Mouse (Mus musculus) gastrocnemius, adult 8-10 months (tissue): ENCODE results near the gene Cebpz. TPM values are rescaled to one million over a fixed set of nuclear protein-coding genes. Genes with fewer than 3 reads are reported as not detected.

Source experiments
- DNase-seq, 2 experiments: peaks; one replicate each; pipeline ENCODE4 v3.0.0; 2022; ENCODE audit warnings: low spot score in 2 of 2
- total RNA-seq, 4 experiments: library from RNA; stranded (reverse); gene quantifications; 2 replicates each; pipeline ENCODE4 v1.2.4; 2022

Cebpz gene
- total RNA-seq, 4 experiments from 2014 or later, result 22.7 to 28.6 (median 24.2) TPM

DNA sequence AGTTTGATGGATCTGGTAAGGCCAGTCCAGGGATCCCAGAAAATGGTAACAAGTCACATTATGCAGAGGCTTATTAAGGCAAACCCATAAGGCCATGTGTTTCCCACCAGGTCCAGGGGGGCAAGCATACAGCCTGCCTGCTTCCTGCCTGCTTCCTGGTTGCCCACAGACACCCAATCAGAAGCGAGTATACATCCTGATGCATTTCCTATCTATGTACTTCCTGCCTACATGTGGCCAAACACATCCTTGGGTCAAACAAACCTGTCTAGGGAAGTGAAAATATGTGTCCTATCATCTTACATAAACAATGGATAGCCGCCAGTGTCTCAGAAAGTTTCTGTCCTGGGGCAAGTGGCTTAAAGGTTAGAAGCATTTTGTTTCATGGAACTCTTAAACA is 33.7 kb downstream of the Cebpz start:
- DNase-seq, result no peak

DNA sequence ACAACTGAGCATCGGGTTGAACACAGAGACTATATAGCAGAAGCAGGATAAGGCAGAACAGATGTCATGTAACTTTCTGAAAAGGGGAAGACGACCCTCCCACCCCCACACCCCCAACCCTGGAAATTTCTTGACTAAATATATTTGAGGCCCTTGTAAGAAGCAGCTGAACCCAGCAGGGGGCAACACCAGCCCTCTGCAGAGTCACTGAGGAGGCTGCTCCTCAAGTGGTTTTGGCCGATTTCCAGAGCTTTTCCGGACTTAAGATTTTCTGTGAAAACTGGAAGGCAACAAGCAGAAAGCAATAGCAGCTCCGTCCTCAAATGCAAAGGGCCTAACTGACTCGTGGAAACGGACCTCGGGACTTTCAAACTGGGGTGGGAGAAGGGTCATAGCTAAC is 41.5 kb downstream of the Cebpz start:
- DNase-seq, result no peak

DNA sequence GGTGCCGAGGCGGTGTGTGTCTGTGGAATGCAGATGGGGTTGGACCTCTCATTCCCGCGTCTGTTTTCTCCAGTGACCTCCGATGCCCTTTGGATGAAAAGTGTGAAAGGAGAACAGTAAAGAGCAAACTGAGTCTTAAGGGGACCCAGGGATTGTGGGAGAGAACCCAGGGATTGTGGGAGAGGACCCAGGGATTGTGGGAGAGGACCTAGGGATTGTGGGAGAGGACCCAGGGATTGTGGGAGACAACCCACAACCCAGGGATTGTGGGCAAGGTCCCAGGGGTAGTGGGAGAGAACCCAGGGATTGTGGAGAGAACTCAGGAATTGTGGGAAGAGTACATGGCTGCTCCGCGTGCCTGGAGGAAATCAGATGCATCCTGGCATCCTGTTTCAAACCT is 41.9 kb downstream of the Cebpz start:
- no peak for DNase-seq

DNA sequence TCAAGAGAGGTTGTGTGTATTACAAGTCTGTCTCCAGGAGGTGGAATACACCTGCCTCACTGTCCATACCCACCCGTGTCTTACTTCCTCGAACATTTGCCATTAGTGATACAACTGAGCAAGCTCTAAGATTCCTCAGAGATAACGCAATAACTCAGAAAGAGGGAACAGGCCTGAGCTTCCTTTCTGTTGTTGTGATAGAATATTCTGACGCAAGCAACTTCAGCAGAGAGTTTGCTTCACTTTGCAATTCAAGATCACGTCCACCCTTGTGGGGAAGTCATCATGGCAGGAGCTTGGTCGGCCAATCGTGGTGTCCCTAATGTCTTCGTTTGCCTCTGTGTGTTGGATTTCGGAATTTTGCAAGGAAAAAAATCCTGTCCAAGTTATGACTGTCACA is 45.8 kb downstream of the Cebpz start:
- DNase-seq, result no peak

DNA sequence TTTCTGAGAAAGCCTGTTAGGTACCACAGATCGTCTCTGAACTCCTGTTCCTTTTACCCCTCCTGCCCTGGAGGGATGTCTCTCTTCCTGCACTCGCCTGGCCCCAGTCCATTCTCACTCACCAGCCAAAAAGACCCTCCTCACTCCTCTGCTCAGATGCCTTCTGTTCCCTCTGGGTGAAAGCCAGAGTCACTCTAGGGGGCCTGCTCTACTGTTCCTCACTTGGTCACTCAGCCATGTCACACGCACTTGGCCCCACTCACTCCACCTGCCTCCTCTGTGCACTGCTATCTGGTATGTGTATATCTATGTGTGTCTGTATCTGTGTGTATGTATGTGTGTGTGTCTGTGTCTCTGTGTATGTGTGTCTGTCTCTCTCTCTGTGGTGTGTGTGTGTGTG is 47.7 kb downstream of the Cebpz start:
- DNase-seq, result no peak

DNA sequence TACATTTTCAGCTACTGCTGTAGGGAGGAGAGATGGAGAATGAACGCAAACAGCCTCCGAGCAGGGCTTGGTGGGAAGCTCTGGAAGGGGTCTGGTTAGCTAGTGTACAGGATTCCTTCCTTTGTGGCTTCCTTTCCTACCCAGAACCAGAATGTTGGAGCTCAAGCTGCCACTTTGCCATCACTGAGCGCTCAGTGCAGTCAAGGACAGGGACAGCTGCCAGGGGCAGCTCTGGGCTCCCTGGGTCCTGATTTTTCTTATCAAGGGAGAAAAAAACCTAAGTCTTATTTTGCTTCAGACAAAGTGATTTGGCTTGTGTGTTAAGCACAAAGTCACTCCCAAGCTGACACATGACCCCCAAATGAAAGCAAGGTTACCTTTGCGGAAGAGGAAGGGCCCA is 48.3 kb downstream of the Cebpz start:
- DNase-seq, result no peak

DNA sequence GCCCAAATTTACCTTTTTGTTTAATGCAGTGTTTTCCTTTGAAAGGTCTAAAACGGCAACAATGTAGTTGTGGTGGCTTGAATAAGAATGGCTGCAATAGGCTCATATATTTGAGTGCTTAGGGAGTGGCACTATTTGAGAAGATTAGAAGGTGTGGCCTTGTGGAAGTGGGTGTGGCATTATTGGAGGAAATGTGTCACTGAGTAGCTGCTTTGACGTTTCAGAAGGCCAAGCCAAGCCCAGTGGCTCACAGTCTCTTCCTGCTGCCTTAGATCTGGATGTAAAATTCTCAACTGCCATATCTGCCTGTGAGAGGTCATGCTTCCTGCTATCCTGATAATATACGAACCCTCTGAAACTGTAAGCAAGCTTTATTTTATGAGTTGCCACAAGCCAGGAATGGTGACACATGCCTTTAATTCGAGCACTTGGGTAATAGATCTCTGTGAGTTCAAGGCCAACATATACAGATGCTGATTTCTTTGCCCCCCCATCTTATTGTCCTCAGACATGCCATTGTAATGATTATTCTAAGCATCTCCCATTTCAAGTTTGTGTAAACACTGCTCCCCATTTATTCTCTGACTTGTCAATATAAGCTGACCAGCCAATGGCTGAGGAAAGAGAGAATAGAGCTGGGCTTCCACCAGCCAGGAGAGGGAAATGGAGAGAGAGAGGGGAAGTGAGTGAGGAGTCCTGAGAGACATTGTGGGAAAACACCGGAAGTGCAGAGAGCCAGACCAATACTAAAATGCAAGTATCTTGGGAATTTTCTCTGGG is 51.4 kb downstream of the Cebpz start:
- DNase-seq, result no peak

DNA sequence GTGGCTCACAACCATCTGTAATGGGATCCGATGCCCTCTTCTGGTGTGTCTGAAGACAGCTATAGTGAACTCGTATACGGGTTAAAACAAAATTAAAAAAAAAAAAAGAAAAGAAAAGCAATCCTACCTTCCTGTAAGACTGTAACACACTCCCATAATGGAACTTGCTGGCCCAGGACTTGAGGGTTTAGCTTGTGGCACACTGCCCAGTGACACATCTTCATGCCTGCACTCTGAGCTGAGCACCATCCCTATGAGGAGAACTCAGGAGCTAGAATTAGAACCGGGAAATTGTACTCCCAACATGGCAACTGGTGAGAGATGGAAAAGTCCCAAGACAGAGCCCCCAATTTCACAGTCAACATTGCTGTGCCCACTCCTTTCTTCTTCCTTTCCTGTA is 53.6 kb downstream of the Cebpz start:
- no peak for DNase-seq

DNA sequence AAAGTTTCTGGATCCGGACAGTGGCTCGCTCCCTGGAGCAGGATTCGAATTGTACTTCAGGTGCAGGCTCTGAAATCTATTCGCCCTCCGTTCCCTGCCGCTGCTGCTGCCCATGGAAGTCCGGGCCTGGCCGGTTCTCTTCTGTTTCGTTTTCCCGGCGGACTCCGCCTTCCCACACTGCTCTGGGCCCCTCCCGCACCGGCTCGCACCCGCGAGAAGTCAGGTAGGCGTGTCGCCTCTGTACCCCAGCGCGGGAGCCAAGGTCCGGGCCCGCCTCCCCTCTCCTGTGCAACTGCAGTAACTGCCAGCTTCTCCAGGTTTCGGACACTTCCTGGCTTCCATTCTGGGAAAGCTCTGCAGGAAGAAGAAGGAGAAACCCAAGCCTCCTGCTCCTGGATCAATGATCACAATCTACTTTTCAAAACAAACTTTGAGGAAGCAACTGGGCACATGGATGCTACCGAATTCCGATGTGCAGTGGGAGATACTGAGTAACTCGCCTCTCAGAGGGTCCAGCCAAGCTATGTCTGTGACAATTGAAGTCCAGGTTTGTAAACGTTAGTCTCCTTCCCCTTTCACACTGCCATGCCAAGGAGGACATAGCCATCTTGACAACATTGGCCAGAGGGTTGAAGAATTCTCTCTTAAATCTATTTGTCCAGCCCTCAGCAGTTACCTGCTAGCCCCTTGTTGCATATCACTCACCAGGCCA is 54.3 kb downstream of the Cebpz start, which contains the start of gene Eif2ak2:
Gene Eif2ak2, minus strand, starts transcription at position 173 of the 712 bp plus-strand sequence.
- DNase-seq, result peak; percentile 68 to 70

DNA sequence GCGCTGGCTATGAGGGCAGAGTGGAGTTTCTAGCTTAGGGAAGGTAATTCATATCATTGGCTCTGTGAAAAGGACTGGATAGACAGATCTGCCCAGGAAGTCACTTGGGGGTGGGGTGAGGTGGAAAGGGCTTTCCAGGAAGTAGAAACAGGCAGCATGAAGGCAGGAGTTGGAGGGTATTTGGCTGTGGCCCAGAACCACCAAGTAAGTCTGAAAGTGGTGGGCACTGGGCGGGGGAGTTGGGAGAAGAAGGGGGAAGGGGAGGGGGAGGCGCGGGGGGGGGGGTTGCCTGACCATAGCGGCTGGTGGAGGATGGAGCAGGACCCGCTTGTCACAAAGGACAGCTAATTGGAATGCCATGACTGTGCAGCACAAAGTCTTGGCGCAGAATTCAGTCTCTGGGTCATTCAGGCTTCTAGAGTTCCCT is 55.0 kb downstream of the Cebpz start:
- no peak for DNase-seq

DNA sequence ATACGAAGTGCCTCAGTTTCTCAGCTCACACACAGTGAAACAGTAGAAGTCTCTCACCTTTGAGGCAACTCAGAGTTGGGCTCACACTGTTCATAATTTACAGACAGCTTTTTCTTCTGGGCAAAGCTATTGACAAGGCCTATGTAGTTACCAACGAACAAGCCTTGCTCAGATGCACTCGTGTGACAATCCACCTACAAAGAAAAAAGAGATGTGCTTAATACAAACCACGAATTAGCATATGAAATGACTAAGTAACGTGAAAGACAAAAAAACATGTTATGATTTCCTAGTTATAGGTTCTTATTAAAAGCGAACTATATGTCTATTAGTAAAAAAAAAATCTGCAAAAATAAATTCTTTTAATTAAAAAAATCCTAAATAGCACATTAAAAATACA is 63.0 kb downstream of the Cebpz start:
- no peak for DNase-seq

Other genes starting within 250 kb of the Cebpz start
- gene Strn, start 199.9 kb downstream of the Cebpz start, total RNA-seq, result 1 to 10 TPM; 5.2 to 6.1 (median 5.3) TPM
- 1 to 10 TPM; 6.4 to 9.1 (median 8.1) TPM for gene Heatr5b, start 101.7 kb downstream of the Cebpz start, total RNA-seq
- gene Gpatch11, start 101.5 kb downstream of the Cebpz start, total RNA-seq, result 10 to 100 TPM; 15.9 to 27.9 (median 23.1) TPM
- 1 to 10 TPM; 2.7 to 3.8 (median 3.3) TPM for gene Eif2ak2, start 54.5 kb downstream of the Cebpz start, total RNA-seq
- gene Sult6b1, start 30.1 kb downstream of the Cebpz start, total RNA-seq, result not detected
- gene Cebpzos, start 20.6 kb downstream of the Cebpz start, total RNA-seq, result 10 to 100 TPM; 34.6 to 42.7 (median 37.3) TPM
- 10 to 100 TPM; 25.6 to 32.1 (median 28.7) TPM for gene Ndufaf7, start 70 bp upstream of the Cebpz start, total RNA-seq
- 10 to 100 TPM in 1 of 4 experiments, 1 to 10 TPM in 3; 7.8 to 11.2 (median 9.0) TPM for gene Prkd3, start 83.8 kb upstream of the Cebpz start, total RNA-seq
- gene Qpct, start 114.8 kb upstream of the Cebpz start, total RNA-seq, result 1 to 10 TPM; 1.1 to 2.8 (median 1.7) TPM